Mouse (Mus musculus): ENCODE measurements around the gene Cyp4f39.

- TF ChIP-seq POLR2A (IDR thresholded peaks at IDR 0.05; ENCODE audit: insufficient read depth, low read length) (no peak), CTCF (IDR thresholded peaks at IDR 0.05; ENCODE audit: low read depth, low read length) (no peak)
These were observed 25.9 kb upstream of the Cyp4f39 start for GRCm38 (mm10) chr17:32426610-32427009.
